Mouse (Mus musculus) midbrain, embryonic 15.5 days (tissue): ENCODE measurements around the gene Cadps. TPM values are rescaled to one million over a fixed set of nuclear protein-coding genes. Genes with fewer than 3 reads are reported as not detected.

Experiments
- ATAC-seq: fragments of 200-750 bp; cut with Nextera tagmentation; replicated peaks from 2 replicates; pipeline ENCODE4 v1.8.0; 2017; ENCODE audit warnings: moderate TSS enrichment
- H3K27ac ChIP-seq: fragments of 300-500 bp; sonication (generic); 2 replicates; pipeline ENCODE4 v1.5.1; 2015; ENCODE audit warnings: mild to moderate bottlenecking, inconsistent platforms
- H3K27me3 ChIP-seq: fragments of 300-500 bp; sonication (generic); replicated peaks from 2 replicates; pipeline ENCODE4 v1.6.1; 2015; ENCODE audit warnings: inconsistent platforms
- H3K36me3 ChIP-seq: fragments of 300-500 bp; sonication (generic); replicated peaks from 2 replicates; pipeline ENCODE4 v1.6.1; 2015; ENCODE audit warnings: inconsistent platforms
- H3K4me1 ChIP-seq: fragments of 300-500 bp; sonication (generic); 2 replicates; pipeline ENCODE4 v1.6.1; 2015; ENCODE audit warnings: inconsistent platforms
- H3K4me2 ChIP-seq: fragments of 300-500 bp; sonication (generic); 2 replicates; pipeline ENCODE4 v1.6.1; 2015; ENCODE audit warnings: inconsistent platforms, mild to moderate bottlenecking, moderate library complexity
- H3K4me3 ChIP-seq: fragments of 300-500 bp; sonication (generic); 2 replicates; pipeline ENCODE4 v1.5.1; 2015; ENCODE audit warnings: mild to moderate bottlenecking, inconsistent platforms
- H3K9ac ChIP-seq: fragments of 300-500 bp; sonication (generic); 2 replicates; pipeline ENCODE4 v1.6.1; 2015; ENCODE audit warnings: mild to moderate bottlenecking, inconsistent platforms
- H3K9me3 ChIP-seq: fragments of 300-500 bp; sonication (generic); 2 replicates; pipeline ENCODE4 v1.6.1; 2016; ENCODE audit warnings: inconsistent platforms
- WGBS: fragments of 180-500 bp; shearing (Covaris S2); methylation state at CpG from one replicate; pipeline ENCODE4 v1.1.7; 2015; ENCODE audit warnings: mixed read lengths; 5-methylcytosine and 5-hydroxymethylcytosine counted together
- polyA plus RNA-seq: library from polyadenylated mRNA; unstranded; fragments of >200 nt; fragmentation: Nextera tagmentation; extraction: Ambion mirVana; gene quantifications from 2 replicates; pipeline ENCODE4 v1.2.1, GENCODE M21; 2015

Cadps gene
- polyA plus RNA-seq, 1 experiment from 2014 or later, result 43.8 TPM

- H3K27me3 ChIP-seq, result peaks cover 81% of the 10 kb centered on the region
- no peaks in the 10 kb centered on the region for H3K9me3 ChIP-seq
- H3K4me2 ChIP-seq, result peak overlapping the region; percentile 11
- H3K4me3 ChIP-seq, result no peak overlapping the region
- H3K4me1 ChIP-seq, result peaks cover 18% of the 10 kb centered on the region
- under 1% methylated on average over 26 of the region's 26 CpGs for WGBS
- no peak overlapping the region for H3K27ac ChIP-seq
- ATAC-seq, result no peak
- H3K9ac ChIP-seq, result no peak overlapping the region
- H3K36me3 ChIP-seq, result no peaks in the 10 kb centered on the region
Measured at GRCm38 (mm10) chr14:12346865-12347600, 475.8 kb downstream of the Cadps start.

DNA sequence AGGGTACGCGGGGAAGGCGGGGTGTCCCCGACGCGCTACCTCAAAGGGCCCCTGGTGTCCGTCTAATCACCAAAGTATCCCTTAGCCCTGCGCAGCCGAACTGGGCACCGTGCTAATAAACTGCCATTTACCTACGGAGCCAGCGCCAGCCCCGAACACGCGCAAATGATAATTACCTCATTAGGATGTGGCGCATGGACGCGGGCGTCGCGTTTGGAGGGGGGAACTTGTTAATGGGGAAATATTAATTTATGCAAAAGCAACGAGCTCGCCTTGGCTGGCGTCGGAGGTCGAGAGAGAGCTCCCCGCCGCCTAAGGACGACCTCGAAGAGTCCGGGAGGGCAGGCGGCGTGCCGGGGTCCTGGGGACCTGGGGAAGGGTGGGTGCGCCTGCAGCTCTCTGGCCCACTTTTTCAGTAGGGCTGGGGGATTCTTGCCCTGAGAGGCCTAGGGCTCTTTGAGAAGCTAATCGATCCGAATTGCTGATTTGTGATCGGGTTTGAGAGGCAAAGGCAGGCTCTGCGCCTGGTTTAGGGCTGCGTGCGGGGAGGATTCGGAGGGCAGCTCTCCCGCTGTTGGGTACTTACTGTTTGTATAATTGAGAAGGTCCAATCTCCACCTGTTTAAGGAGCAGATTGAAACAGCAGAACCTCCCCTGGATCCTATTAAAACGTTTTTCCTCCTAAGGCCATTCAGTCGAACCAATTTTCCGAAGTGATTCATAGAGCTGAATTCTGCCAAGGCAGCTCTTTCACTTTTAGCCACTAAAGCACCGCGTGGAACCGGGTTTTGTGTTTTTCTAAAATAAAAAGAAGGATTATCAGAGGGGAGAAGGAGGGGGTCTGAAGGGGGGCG, 476.6 kb downstream of the Cadps start:
- Histone ChIP-seq H3K9ac (no peak overlapping the region), H3K4me3 (peak overlapping the region; percentile 3; the same call in 1 of the 2 replicates), H3K27me3 (peaks cover 81% of the 10 kb centered on the region), H3K4me2 (peak overlapping the region; percentile 11), H3K4me1 (peaks cover 20% of the 10 kb centered on the region), H3K27ac (no peak overlapping the region), H3K36me3 (no peaks in the 10 kb centered on the region), H3K9me3 (no peaks in the 10 kb centered on the region)
- WGBS, result under 1% methylated on average over 50 of the region's 50 CpGs
- no peak for ATAC-seq

GRCm38 (mm10) chr14:12345241-12345921, 477.5 kb downstream of the Cadps start:
- H3K9ac ChIP-seq, result no peak overlapping the region
- peak overlapping the region; percentile 11 for H3K4me2 ChIP-seq
- H3K4me1 ChIP-seq, result peaks cover 20% of the 10 kb centered on the region
- no peak overlapping the region for H3K27ac ChIP-seq
- under 1% methylated on average over 40 of the region's 40 CpGs for WGBS
- H3K36me3 ChIP-seq, result no peaks in the 10 kb centered on the region
- peaks cover 73% of the 10 kb centered on the region for H3K27me3 ChIP-seq
- peak overlapping the region; percentile 12 for H3K4me3 ChIP-seq
- H3K9me3 ChIP-seq, result no peaks in the 10 kb centered on the region
- no peak for ATAC-seq

DNA sequence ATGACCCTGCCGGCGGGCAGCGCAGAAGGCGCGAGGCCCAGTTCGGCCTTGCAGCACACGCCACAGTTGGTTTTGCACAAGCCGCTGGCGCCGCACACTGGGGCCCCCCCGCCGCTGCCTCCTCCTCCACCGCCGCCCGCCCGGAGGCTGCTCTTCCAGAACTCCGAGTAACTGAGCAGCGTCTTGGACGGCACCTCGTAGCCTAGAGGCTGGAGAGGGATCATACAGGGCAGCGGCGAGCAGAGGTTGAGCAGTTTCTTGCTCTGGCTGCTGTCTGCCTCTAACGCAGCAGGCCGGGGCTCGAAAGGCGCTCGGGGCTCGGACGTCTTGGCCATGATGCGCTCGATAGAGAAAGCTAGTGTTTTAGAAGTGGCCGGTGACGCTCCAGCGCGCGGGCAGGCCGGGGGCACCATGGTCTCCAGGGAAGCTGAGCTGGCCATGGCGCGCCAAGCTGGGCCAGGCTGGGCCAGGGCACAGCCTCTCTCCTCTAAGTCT, 478.1 kb downstream of the Cadps start:
- Histone ChIP-seq H3K9ac (no peak overlapping the region), H3K4me1 (peaks cover 20% of the 10 kb centered on the region), H3K9me3 (no peaks in the 10 kb centered on the region), H3K4me3 (peak overlapping the region; percentile 12), H3K27me3 (peaks cover 73% of the 10 kb centered on the region), H3K27ac (no peak overlapping the region), H3K36me3 (no peaks in the 10 kb centered on the region), H3K4me2 (peak overlapping the region; percentile 9; the same call in 1 of the 2 replicates)
- ATAC-seq, result no peak
- under 1% methylated on average over 39 of the region's 39 CpGs for WGBS

GRCm38 (mm10) chr14:12344061-12344745, 478.7 kb downstream of the Cadps start:
- H3K36me3 ChIP-seq, result no peaks in the 10 kb centered on the region
- peak overlapping the region; percentile 9; the same call in 1 of the 2 replicates for H3K4me2 ChIP-seq
- H3K4me3 ChIP-seq, result peak overlapping the region; percentile 12
- H3K27me3 ChIP-seq, result peaks cover 72% of the 10 kb centered on the region
- whole genome bisulfite sequencing, result 3% methylated on average over 24 of the region's 24 CpGs
- no peak overlapping the region for H3K27ac ChIP-seq
- H3K9ac ChIP-seq, result no peak overlapping the region
- H3K4me1 ChIP-seq, result peaks cover 20% of the 10 kb centered on the region
- ATAC-seq, result no peak
- no peaks in the 10 kb centered on the region for H3K9me3 ChIP-seq

GRCm38 (mm10) chr14:12343451-12343941, 479.4 kb downstream of the Cadps start:
- H3K4me1 ChIP-seq, result peaks cover 20% of the 10 kb centered on the region
- no peak overlapping the region for H3K9ac ChIP-seq
- no peak overlapping the region for H3K27ac ChIP-seq
- peaks cover 69% of the 10 kb centered on the region for H3K27me3 ChIP-seq
- H3K4me2 ChIP-seq, result no peak overlapping the region
- no peak for ATAC-seq
- peak overlapping the region; percentile 12 for H3K4me3 ChIP-seq
- H3K36me3 ChIP-seq, result no peaks in the 10 kb centered on the region
- no peaks in the 10 kb centered on the region for H3K9me3 ChIP-seq
- WGBS, result 2% methylated on average over 20 of the region's 20 CpGs

DNA sequence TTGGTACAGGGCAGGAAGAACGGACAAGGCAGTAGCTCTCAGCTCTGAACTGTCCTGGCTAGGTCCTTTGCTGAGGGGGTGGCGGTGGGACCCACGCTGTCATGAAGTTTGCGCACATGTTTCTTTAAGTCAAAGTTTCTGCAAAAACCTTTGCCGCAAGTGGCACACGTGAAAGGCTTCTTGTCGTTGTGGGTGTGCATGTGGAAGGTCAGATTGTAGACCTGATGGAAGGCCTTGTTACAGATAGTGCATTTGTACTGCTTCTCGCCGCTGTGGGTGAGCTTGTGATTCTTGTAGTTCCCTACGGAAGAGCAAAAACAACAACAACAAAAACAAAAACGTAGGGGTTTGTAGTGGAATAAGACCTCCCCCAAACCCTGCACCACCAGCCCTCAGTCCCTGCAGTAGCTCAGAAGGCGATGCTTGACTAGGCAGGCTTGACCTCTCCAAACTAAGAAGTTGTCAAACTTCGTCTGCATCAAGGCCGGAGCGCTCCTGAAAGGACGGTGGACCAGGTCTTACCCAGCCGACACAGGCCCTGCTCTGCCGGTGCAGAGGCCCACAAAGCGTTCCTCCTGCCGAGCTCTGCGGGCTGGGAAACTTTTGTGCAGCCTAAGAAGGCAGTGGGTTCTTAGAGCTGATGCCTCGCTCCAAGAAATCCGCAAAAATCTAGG, 480.3 kb downstream of the Cadps start:
- Histone ChIP-seq H3K9ac (no peak overlapping the region), H3K4me2 (no peak overlapping the region), H3K27ac (no peak overlapping the region), H3K4me3 (no peak overlapping the region), H3K36me3 (no peaks in the 10 kb centered on the region), H3K9me3 (no peaks in the 10 kb centered on the region), H3K4me1 (peaks cover 26% of the 10 kb centered on the region), H3K27me3 (peaks cover 69% of the 10 kb centered on the region)
- 2% methylated on average over 23 of the region's 23 CpGs for WGBS
- ATAC-seq, result no peak

GRCm38 (mm10) chr14:12341789-12342457, 481.0 kb downstream of the Cadps start:
- Histone ChIP-seq H3K4me1 (peaks cover 26% of the 10 kb centered on the region), H3K36me3 (no peaks in the 10 kb centered on the region), H3K4me2 (no peak overlapping the region), H3K27ac (no peak overlapping the region), H3K4me3 (0 out of 2 replicates have a peak overlapping the region, but pooled peaks have one; percentile 0), H3K9ac (no peak overlapping the region), H3K9me3 (no peaks in the 10 kb centered on the region), H3K27me3 (peaks cover 76% of the 10 kb centered on the region)
- WGBS, result 5% methylated on average over 24 of the region's 24 CpGs
- ATAC-seq, result no peak

DNA sequence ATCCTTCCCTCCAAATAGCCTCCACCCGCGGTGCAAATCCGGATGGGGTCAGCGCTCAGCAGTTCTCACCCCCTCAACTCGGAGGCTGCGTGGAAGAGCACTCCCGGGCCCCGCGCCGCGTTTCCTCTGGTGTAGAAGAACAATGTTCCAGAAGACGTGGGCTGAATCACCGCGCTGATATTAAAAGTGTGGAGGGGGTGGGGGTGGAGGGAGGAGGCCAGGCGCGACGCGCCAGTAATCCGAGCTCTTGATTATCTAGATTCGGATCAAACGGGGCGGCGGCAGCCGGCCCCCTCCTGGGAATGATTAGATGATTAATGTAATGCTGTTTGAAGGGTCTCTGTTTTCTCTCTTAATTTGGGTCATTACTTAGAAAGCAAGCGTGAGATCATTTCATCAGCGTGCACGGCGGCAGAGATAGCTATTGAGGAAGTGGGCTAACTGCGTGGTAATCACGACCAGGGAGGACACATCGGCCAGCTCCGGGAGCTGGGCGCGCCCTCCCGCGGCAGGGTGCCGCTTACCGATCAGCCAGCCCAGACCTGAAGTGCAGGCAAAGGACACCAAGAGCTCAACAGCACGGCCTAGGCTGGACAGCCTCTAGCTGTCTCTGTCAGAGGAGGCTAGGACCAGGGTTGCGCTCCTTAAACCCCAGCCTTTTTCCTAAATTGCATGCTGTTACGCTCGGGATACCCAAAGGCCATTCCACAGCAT, 481.6 kb downstream of the Cadps start:
- Histone ChIP-seq H3K36me3 (no peaks in the 10 kb centered on the region), H3K4me1 (peaks cover 25% of the 10 kb centered on the region), H3K27me3 (peaks cover 77% of the 10 kb centered on the region), H3K4me3 (0 out of 2 replicates have a peak overlapping the region, but pooled peaks have one; percentile 0), H3K4me2 (no peak overlapping the region), H3K9me3 (no peaks in the 10 kb centered on the region), H3K9ac (no peak overlapping the region), H3K27ac (no peak overlapping the region)
- ATAC-seq, result no peak
- under 1% methylated on average over 42 of the region's 42 CpGs for WGBS
